17 mouse cellular contexts compared by ENCODE assay signal in genomic region chr9:29925382-29925781, GRCm38 (mm10). TPM values are rescaled to one million over a fixed set of nuclear protein-coding genes. Genes with fewer than 3 reads are reported as not detected.
"Had no signal": no experiment of that assay in that cellular context is flagged by ENCODE, and none has a peak within 500 bp of the region (broad histone marks: within the 10 kb centered on the region; RNA-seq: fewer than 3 reads in every experiment).

No protein-coding gene starts in this region.

- H3K27me3 ChIP-seq: midbrain, embryonic 12.5 days had no signal

- H3K9me3 ChIP-seq: midbrain, embryonic 10.5 days; midbrain, embryonic 12.5 days had no signal

- H3K4me3 ChIP-seq: midbrain, embryonic 10.5 days; midbrain, embryonic 12.5 days; myocyte had no signal

- H3K36me3 ChIP-seq: midbrain, embryonic 10.5 days; midbrain, embryonic 12.5 days had no signal

- H3K27ac ChIP-seq: midbrain, embryonic 10.5 days; midbrain, embryonic 12.5 days had no signal

- H3K9ac ChIP-seq: lung, embryonic 14.5 days; midbrain, embryonic 12.5 days had no signal

- H3K4me2 ChIP-seq: lung, embryonic 14.5 days; midbrain, embryonic 12.5 days had no signal

- DNase-seq: lung, adult 18-20 months; lung, embryonic 14.5 days; lung, postnatal 10 days; lung, postnatal 4 days; midbrain, embryonic 14.5 days; retina, postnatal 1 day; right cerebral cortex, adult 18-20 months; right cerebral cortex, postnatal 25 days; right cerebral cortex, postnatal 4 days; spleen, adult 18-20 months; thymus, adult 18-20 months; thymus, postnatal 14 days; thymus, postnatal 36 days had no signal

- ATAC-seq: midbrain, embryonic 16.5 days had no signal

RNA-seq across cellular contexts. Expression of gene Ntm, which starts 37.6 kb away (rescaled TPM):
- polyA plus RNA-seq: myocyte had no signal
